Mouse (Mus musculus): ENCODE measurements around the gene Pidd1. TPM values are rescaled to one million over a fixed set of nuclear protein-coding genes. Genes with fewer than 3 reads are reported as not detected.

Pidd1 gene
- total RNA-seq, 1 experiment from 2014 or later, result 6.5 TPM

- ATAC-seq (replicated peaks in 1 of 2; ENCODE audit: insufficient read depth in 1 of 2, low FRiP score in 2 of 2, low TSS enrichment in 1 of 2, low read depth in 1 of 2, poor library complexity in 2 of 2, severe bottlenecking in 2 of 2), result peak in 1 of 2 experiments; percentile 33; a peak in 2 of 4 replicates
Observed at GRCm38 (mm10) chr7:141432186-141432611, 11.6 kb downstream of the Pidd1 start.

- no peak for ATAC-seq (replicated peaks in 1 of 2; ENCODE audit: insufficient read depth in 1 of 2, low FRiP score in 2 of 2, low TSS enrichment in 1 of 2, low read depth in 1 of 2, poor library complexity in 2 of 2, severe bottlenecking in 2 of 2)
Observed at GRCm38 (mm10) chr7:141431434-141432185, 12.2 kb downstream of the Pidd1 start.

GRCm38 (mm10) chr7:141430585-141431240, 13.1 kb downstream of the Pidd1 start:
- no peak for ATAC-seq (replicated peaks in 1 of 2; ENCODE audit: insufficient read depth in 1 of 2, low FRiP score in 2 of 2, low TSS enrichment in 1 of 2, low read depth in 1 of 2, poor library complexity in 2 of 2, severe bottlenecking in 2 of 2)

- ATAC-seq (replicated peaks in 1 of 2; ENCODE audit: insufficient read depth in 1 of 2, low FRiP score in 2 of 2, low TSS enrichment in 1 of 2, low read depth in 1 of 2, poor library complexity in 2 of 2, severe bottlenecking in 2 of 2), result no peak
Observed at GRCm38 (mm10) chr7:141429840-141430584, 13.8 kb downstream of the Pidd1 start.

- no peak for ATAC-seq (replicated peaks in 1 of 2; ENCODE audit: insufficient read depth in 1 of 2, low FRiP score in 2 of 2, low TSS enrichment in 1 of 2, low read depth in 1 of 2, poor library complexity in 2 of 2, severe bottlenecking in 2 of 2)
Observed at GRCm38 (mm10) chr7:141429310-141429709, 14.5 kb downstream of the Pidd1 start, which contains the start of gene Cend1. TSS of gene Cend1 (minus strand) at chr7:141429491.

GRCm38 (mm10) chr7:141428701-141429100, 15.1 kb downstream of the Pidd1 start:
- ATAC-seq (replicated peaks in 1 of 2; ENCODE audit: insufficient read depth in 1 of 2, low FRiP score in 2 of 2, low TSS enrichment in 1 of 2, low read depth in 1 of 2, poor library complexity in 2 of 2, severe bottlenecking in 2 of 2), result no peak

- ATAC-seq (replicated peaks in 1 of 2; ENCODE audit: insufficient read depth in 1 of 2, low FRiP score in 2 of 2, low TSS enrichment in 1 of 2, low read depth in 1 of 2, poor library complexity in 2 of 2, severe bottlenecking in 2 of 2), result no peak
Observed at GRCm38 (mm10) chr7:141426948-141427730, 16.7 kb downstream of the Pidd1 start.

- no peak for ATAC-seq (replicated peaks in 1 of 2; ENCODE audit: insufficient read depth in 1 of 2, low FRiP score in 2 of 2, low TSS enrichment in 1 of 2, low read depth in 1 of 2, poor library complexity in 2 of 2, severe bottlenecking in 2 of 2)
Observed at GRCm38 (mm10) chr7:141423811-141424210, 20.0 kb downstream of the Pidd1 start.

GRCm38 (mm10) chr7:141420030-141420702, 23.7 kb downstream of the Pidd1 start:
- no peak for ATAC-seq (replicated peaks in 1 of 2; ENCODE audit: insufficient read depth in 1 of 2, low FRiP score in 2 of 2, low TSS enrichment in 1 of 2, low read depth in 1 of 2, poor library complexity in 2 of 2, severe bottlenecking in 2 of 2)

GRCm38 (mm10) chr7:141418970-141419369, 24.9 kb downstream of the Pidd1 start:
- ATAC-seq (replicated peaks in 1 of 2; ENCODE audit: insufficient read depth in 1 of 2, low FRiP score in 2 of 2, low TSS enrichment in 1 of 2, low read depth in 1 of 2, poor library complexity in 2 of 2, severe bottlenecking in 2 of 2), result peak in 1 of 2 experiments; percentile 57; a peak in 1 of 4 replicates

GRCm38 (mm10) chr7:141417731-141418681, 25.8 kb downstream of the Pidd1 start:
- no peak for ATAC-seq (replicated peaks in 1 of 2; ENCODE audit: insufficient read depth in 1 of 2, low FRiP score in 2 of 2, low TSS enrichment in 1 of 2, low read depth in 1 of 2, poor library complexity in 2 of 2, severe bottlenecking in 2 of 2)

GRCm38 (mm10) chr7:141416144-141416841, 27.5 kb downstream of the Pidd1 start:
- ATAC-seq (replicated peaks in 1 of 2; ENCODE audit: insufficient read depth in 1 of 2, low FRiP score in 2 of 2, low TSS enrichment in 1 of 2, low read depth in 1 of 2, poor library complexity in 2 of 2, severe bottlenecking in 2 of 2), result no peak

GRCm38 (mm10) chr7:141413809-141414584, 29.8 kb downstream of the Pidd1 start, which contains the start of gene Gatd1:
TSS of gene Gatd1 (minus strand) at chr7:141414136.
- peak; percentile 85 to 88 for ATAC-seq (replicated peaks in 1 of 2; ENCODE audit: insufficient read depth in 1 of 2, low FRiP score in 2 of 2, low TSS enrichment in 1 of 2, low read depth in 1 of 2, poor library complexity in 2 of 2, severe bottlenecking in 2 of 2)

- no peak for ATAC-seq (replicated peaks in 1 of 2; ENCODE audit: insufficient read depth in 1 of 2, low FRiP score in 2 of 2, low TSS enrichment in 1 of 2, low read depth in 1 of 2, poor library complexity in 2 of 2, severe bottlenecking in 2 of 2)
Observed at GRCm38 (mm10) chr7:141413331-141413730, 30.5 kb downstream of the Pidd1 start.
